Comparison of ENCODE assay signal across 24 mouse cellular contexts in genomic region chr3:97164477-97164876, GRCm38 (mm10). TPM values are rescaled to one million over a fixed set of nuclear protein-coding genes. Genes with fewer than 3 reads are reported as not detected.
A peak's percentile ranks its signal among the peaks of the same experiment; 100 is the strongest.
DNase-seq lines count a peak whose midpoint lies in the region; ATAC-seq and TF ChIP-seq lines count a peak whose summit lies in the region.
"Had no signal": no experiment of that assay in that cellular context is flagged by ENCODE, and none has a peak within 500 bp of the region (broad histone marks: within the 10 kb centered on the region; RNA-seq: fewer than 3 reads in every experiment).

No protein-coding gene starts in this region.

- peak; percentile 32; the same call in 1 of the 2 replicates for TF ChIP-seq EP300 in liver, embryonic 14.5 days (IDR thresholded peaks at IDR 0.05; ENCODE audit: low read depth)

- H3K36me3 ChIP-seq in heart, embryonic 12.5 days: peaks cover 18% of the 10 kb centered on the region
- no peaks in the 10 kb centered on the region for H3K36me3 ChIP-seq in liver, embryonic 14.5 days (replicated peaks; ENCODE audit: control insufficient read depth, insufficient read depth, low read depth)
- peaks cover 17% of the 10 kb centered on the region for H3K36me3 ChIP-seq in kidney, embryonic 15.5 days
- H3K36me3 ChIP-seq: heart, embryonic 15.5 days; hindbrain, embryonic 13.5 days had no signal

- H3K27me3 ChIP-seq in heart, embryonic 12.5 days (replicated peaks): no peaks in the 10 kb centered on the region
- H3K27me3 ChIP-seq in liver, embryonic 14.5 days (ENCODE audit: control insufficient read depth, insufficient read depth, low read length): no peaks in the 10 kb centered on the region
- no peaks in the 10 kb centered on the region for H3K27me3 ChIP-seq in kidney, embryonic 15.5 days
- H3K27me3 ChIP-seq: forebrain, embryonic 13.5 days; heart, embryonic 15.5 days; hindbrain, embryonic 13.5 days had no signal

- no peak overlapping the region for H3K27ac ChIP-seq in heart, embryonic 12.5 days (ENCODE audit: poor library complexity, severe bottlenecking)
- H3K27ac ChIP-seq in liver, embryonic 14.5 days: no peak overlapping the region
- H3K27ac ChIP-seq in kidney, embryonic 15.5 days: no peak overlapping the region
- H3K27ac ChIP-seq: embryonic facial prominence, embryonic 10.5 days; forebrain, embryonic 13.5 days; heart, embryonic 10.5 days; heart, embryonic 15.5 days; hindbrain, embryonic 13.5 days; hindbrain, postnatal 0 days had no signal

- H3K4me2 ChIP-seq in heart, embryonic 12.5 days: no peak overlapping the region
- H3K4me2 ChIP-seq in liver, embryonic 14.5 days (ENCODE audit: low read depth): no peak overlapping the region
- no peak overlapping the region for H3K4me2 ChIP-seq in kidney, embryonic 15.5 days
- H3K4me2 ChIP-seq: forebrain, embryonic 13.5 days; heart, embryonic 15.5 days; hindbrain, embryonic 13.5 days had no signal

- no peak for ATAC-seq in heart, embryonic 12.5 days (ENCODE audit: insufficient number of reproducible peaks, low FRiP score)
- peak; percentile 82 for ATAC-seq in liver, embryonic 14.5 days (ENCODE audit: insufficient read depth)
- peak; percentile 77 for ATAC-seq in megakaryocyte progenitor cell, adult 5-6 weeks (replicated peaks; ENCODE audit: poor library complexity)
- ATAC-seq in kidney, embryonic 15.5 days (replicated peaks; ENCODE audit: low FRiP score): no peak
- ATAC-seq: CD4-positive, CD25-positive, alpha-beta regulatory T cell, adult 4 months; forebrain, embryonic 13.5 days; forebrain, postnatal 0 days; hindbrain, postnatal 0 days had no signal

- H3K9ac ChIP-seq in heart, embryonic 12.5 days: no peak overlapping the region
- no peak overlapping the region for H3K9ac ChIP-seq in liver, embryonic 14.5 days (replicated peaks)
- H3K9ac ChIP-seq in kidney, embryonic 15.5 days: no peak overlapping the region
- H3K9ac ChIP-seq: forebrain, embryonic 13.5 days; forebrain, postnatal 0 days; heart, embryonic 15.5 days; hindbrain, embryonic 13.5 days had no signal

- 45% methylated on average over 4 of the region's 4 CpGs for WGBS in heart, embryonic 12.5 days
- 14% methylated on average over 4 of the region's 4 CpGs for WGBS in liver, embryonic 14.5 days (ENCODE audit: insufficient replicate concordance)
- WGBS in kidney, embryonic 15.5 days: 81% methylated on average over 4 of the region's 4 CpGs

- TF ChIP-seq CTCF in liver, embryonic 14.5 days (IDR thresholded peaks at IDR 0.05; ENCODE audit: low read depth): no peak

- DNase-seq in heart, adult 11 months: peak; percentile 70
- DNase-seq in c-Kit-positive CD71-positive TER-119-positive erythroid progenitor cells, embryonic 14.5 days (ENCODE audit: low spot score): peak; percentile 7
- DNase-seq in liver, embryonic 14.5 days (ENCODE audit: low read depth in 3 of 3, low spot score in 3 of 3): peak; percentile 25 to 28 (median 27)
- no peak for DNase-seq in kidney, adult 8-10 months
- DNase-seq in layer of hippocampus, adult 9-11 months: no peak
- DNase-seq: adrenal gland, postnatal 36 days; B cell, adult 2 months; cerebellum, adult 11-12 months; cerebellum, adult 9-10 months; cerebellum, postnatal 25 days; forebrain, postnatal 0 days; gastrocnemius, postnatal 36 days; heart, adult 18-20 months; heart, postnatal 14 days had no signal

- no peak overlapping the region for H3K4me3 ChIP-seq in heart, embryonic 12.5 days
- no peak overlapping the region for H3K4me3 ChIP-seq in liver, embryonic 14.5 days (ENCODE audit: insufficient read depth in 1 of 2, low read depth in 2 of 2, low read length in 2 of 2)
- no peak overlapping the region for H3K4me3 ChIP-seq in kidney, embryonic 15.5 days (replicated peaks)
- H3K4me3 ChIP-seq: embryonic facial prominence, embryonic 10.5 days; forebrain, embryonic 13.5 days; heart, embryonic 10.5 days; heart, embryonic 15.5 days; hindbrain, embryonic 13.5 days had no signal

- H3K4me1 ChIP-seq in heart, embryonic 12.5 days (replicated peaks): peaks cover 25% of the 10 kb centered on the region
- H3K4me1 ChIP-seq in liver, embryonic 14.5 days (replicated peaks; ENCODE audit: control insufficient read depth in 2 of 2, insufficient read depth in 2 of 2, low read length in 1 of 2): peaks cover under 1 to 15% of the 10 kb centered on the region in 2 experiments; a peak in 2 of 4 replicates
- peaks cover 15% of the 10 kb centered on the region for H3K4me1 ChIP-seq in kidney, embryonic 15.5 days

- no peaks in the 10 kb centered on the region for H3K9me3 ChIP-seq in heart, embryonic 12.5 days (replicated peaks)
- no peaks in the 10 kb centered on the region for H3K9me3 ChIP-seq in liver, embryonic 14.5 days (ENCODE audit: control insufficient read depth, low read length)
- H3K9me3 ChIP-seq in kidney, embryonic 15.5 days (replicated peaks): no peaks in the 10 kb centered on the region
- H3K9me3 ChIP-seq: embryonic facial prominence, embryonic 10.5 days; forebrain, embryonic 13.5 days; heart, embryonic 10.5 days; heart, embryonic 15.5 days; hindbrain, embryonic 13.5 days had no signal

RNA-seq across cellular contexts. Expression of gene Acp6, which starts 5.9 kb away (rescaled TPM):
- polyA plus RNA-seq in heart, embryonic 12.5 days (2016; fragmentation: Nextera tagmentation; extraction: Ambion mirVana): 60.5 and 61.7 TPM in 2 replicates
- polyA plus RNA-seq in liver, embryonic 14.5 days (2012; rRNA removed): 9.8 and 11.1 TPM in 2 replicates
- 13.8 and 14.8 TPM in 2 replicates for polyA plus RNA-seq in liver, embryonic 14.5 days (2014; fragmentation: Nextera tagmentation; extraction: Ambion mirVana)
- 33.7 and 39.8 TPM in 2 replicates for total RNA-seq in megakaryocyte progenitor cell, adult 5-6 weeks (2015)
- total RNA-seq in megakaryocyte progenitor cell, adult 5-6 weeks (2017): 23.9 and 31.8 TPM in 2 replicates
- 53.7 and 55.0 TPM in 2 replicates for polyA plus RNA-seq in kidney, embryonic 15.5 days (2015; fragmentation: Nextera tagmentation; extraction: Ambion mirVana)

Comparison
In these comparisons a context has a peak if more than half of its experiments do, and no peak if none do; other contexts are left out.
1. DNase-seq: peak in heart, adult 11 months (single experiment), c-Kit-positive CD71-positive TER-119-positive erythroid progenitor cells, embryonic 14.5 days (single experiment) and liver, embryonic 14.5 days (3 of 3); none in kidney, adult 8-10 months (0 of 2) and layer of hippocampus, adult 9-11 months (single experiment).
2. ATAC-seq: peak in liver, embryonic 14.5 days (single experiment) and megakaryocyte progenitor cell, adult 5-6 weeks (single experiment); none in heart, embryonic 12.5 days (single experiment) and kidney, embryonic 15.5 days (single experiment).